Mouse (Mus musculus) cerebellum, adult 2 months (tissue): Measurements from ENCODE around the gene Zfhx3.

ENCODE experiments used
- CTCF ChIP-seq: fragments of 200-500 bp; IDR thresholded peaks from 2 replicates; pipeline ENCODE4 v1.5.1; 2011; ENCODE audit warnings: low read depth, mild to moderate bottlenecking, control low read depth, low read length, moderate library complexity, borderline replicate concordance; ENCODE audit not compliant: insufficient read depth
- POLR2A ChIP-seq: fragments of 200-500 bp; IDR thresholded peaks from 2 replicates; pipeline ENCODE4 v1.6.1; 2011; ENCODE audit warnings: low read length, control low read depth, borderline replicate concordance; ENCODE audit not compliant: insufficient read depth

DNA sequence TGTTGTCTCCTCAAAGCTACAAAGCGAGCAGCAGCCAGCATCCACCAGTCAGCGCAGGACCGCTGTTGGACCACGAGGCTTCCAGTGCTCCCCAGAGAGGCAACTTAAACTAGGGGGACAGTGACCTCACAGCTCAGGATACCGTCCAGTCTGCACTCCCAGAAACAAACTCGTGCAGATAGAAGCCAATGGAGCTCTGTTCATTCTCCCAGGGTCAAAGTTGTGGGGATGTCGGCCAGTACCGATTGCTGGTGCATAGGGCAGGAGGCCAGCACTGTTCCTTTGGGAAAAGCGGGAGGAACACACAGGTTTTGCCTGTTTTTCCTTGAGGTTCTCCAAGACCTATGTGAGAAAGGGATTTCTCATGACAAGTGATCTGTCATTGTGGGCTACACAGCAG is 982.1 kb downstream of the Zfhx3 start:
- TF ChIP-seq CTCF = no peak
- no peak for TF ChIP-seq POLR2A
